Mouse (Mus musculus) c-Kit-positive CD71-negative TER-119-negative erythroid progenitor cells, embryonic 14.5 days (primary cell): ENCODE data around the gene Zfhx3.
A peak's percentile ranks its signal among the peaks of the same experiment; 100 is the strongest.

Experiments used
- DNase-seq: peaks from one replicate; pipeline ENCODE4 v3.0.0-alpha.2; 2013; ENCODE audit warnings: low read depth

Gene Zfhx3

GRCm38 (mm10) chr8:108863440-108863839 is 921.0 kb downstream of the Zfhx3 start:
- no peak for DNase-seq

- peak; percentile 16 for DNase-seq
Observed at GRCm38 (mm10) chr8:108866430-108866829, 924.0 kb downstream of the Zfhx3 start.

GRCm38 (mm10) chr8:108867482-108868258 is 925.2 kb downstream of the Zfhx3 start:
- DNase-seq: no peak

GRCm38 (mm10) chr8:108868259-108869090 is 926.0 kb downstream of the Zfhx3 start:
- no peak for DNase-seq

GRCm38 (mm10) chr8:108869420-108869819 is 927.0 kb downstream of the Zfhx3 start:
- DNase-seq: no peak

- no peak for DNase-seq
Observed at GRCm38 (mm10) chr8:108869935-108870334, 927.5 kb downstream of the Zfhx3 start.

- no peak for DNase-seq
Observed at GRCm38 (mm10) chr8:108870371-108870770, 927.9 kb downstream of the Zfhx3 start.

- no peak for DNase-seq
Observed at GRCm38 (mm10) chr8:108875722-108876121, 933.3 kb downstream of the Zfhx3 start.

GRCm38 (mm10) chr8:108880101-108880500 is 937.7 kb downstream of the Zfhx3 start:
- DNase-seq: no peak

- no peak for DNase-seq
Observed at GRCm38 (mm10) chr8:108881336-108881735, 938.9 kb downstream of the Zfhx3 start.

GRCm38 (mm10) chr8:108882073-108882472 is 939.6 kb downstream of the Zfhx3 start:
- DNase-seq: no peak

- no peak for DNase-seq
Observed at GRCm38 (mm10) chr8:108883381-108883780, 940.9 kb downstream of the Zfhx3 start.

- no peak for DNase-seq
Observed at GRCm38 (mm10) chr8:108884947-108885346, 942.5 kb downstream of the Zfhx3 start.

GRCm38 (mm10) chr8:108885450-108885849 is 943.0 kb downstream of the Zfhx3 start:
- DNase-seq: no peak

GRCm38 (mm10) chr8:108885861-108886260 is 943.4 kb downstream of the Zfhx3 start:
- DNase-seq: no peak

- DNase-seq: peak; percentile 64
Observed at GRCm38 (mm10) chr8:108886599-108887255, 944.3 kb downstream of the Zfhx3 start.

GRCm38 (mm10) chr8:108887256-108887615 is 944.8 kb downstream of the Zfhx3 start:
- no peak for DNase-seq

- no peak for DNase-seq
Observed at GRCm38 (mm10) chr8:108887890-108888289, 945.4 kb downstream of the Zfhx3 start.

GRCm38 (mm10) chr8:108888924-108889323 is 946.5 kb downstream of the Zfhx3 start:
- DNase-seq: no peak

GRCm38 (mm10) chr8:108889406-108889805 is 947.0 kb downstream of the Zfhx3 start:
- no peak for DNase-seq

GRCm38 (mm10) chr8:108894287-108894686 is 951.8 kb downstream of the Zfhx3 start:
- no peak for DNase-seq

GRCm38 (mm10) chr8:108896468-108897346 is 954.3 kb downstream of the Zfhx3 start:
- no peak for DNase-seq
